Mouse (Mus musculus) megakaryocyte, embryonic 14.5 days (primary cell): Measurements from ENCODE around the gene Jmjd6.

ENCODE experiments used
- FLI1 ChIP-seq: IDR thresholded peaks from 2 replicates; pipeline ENCODE4 v1.6.1; 2012; ENCODE audit warnings: low read length, inconsistent platforms, mixed read lengths
- GATA1 ChIP-seq: IDR thresholded peaks from 3 replicates; pipeline ENCODE4 v1.6.1; 2012; ENCODE audit warnings: mixed read lengths, low read length, inconsistent platforms, borderline replicate concordance

DNA sequence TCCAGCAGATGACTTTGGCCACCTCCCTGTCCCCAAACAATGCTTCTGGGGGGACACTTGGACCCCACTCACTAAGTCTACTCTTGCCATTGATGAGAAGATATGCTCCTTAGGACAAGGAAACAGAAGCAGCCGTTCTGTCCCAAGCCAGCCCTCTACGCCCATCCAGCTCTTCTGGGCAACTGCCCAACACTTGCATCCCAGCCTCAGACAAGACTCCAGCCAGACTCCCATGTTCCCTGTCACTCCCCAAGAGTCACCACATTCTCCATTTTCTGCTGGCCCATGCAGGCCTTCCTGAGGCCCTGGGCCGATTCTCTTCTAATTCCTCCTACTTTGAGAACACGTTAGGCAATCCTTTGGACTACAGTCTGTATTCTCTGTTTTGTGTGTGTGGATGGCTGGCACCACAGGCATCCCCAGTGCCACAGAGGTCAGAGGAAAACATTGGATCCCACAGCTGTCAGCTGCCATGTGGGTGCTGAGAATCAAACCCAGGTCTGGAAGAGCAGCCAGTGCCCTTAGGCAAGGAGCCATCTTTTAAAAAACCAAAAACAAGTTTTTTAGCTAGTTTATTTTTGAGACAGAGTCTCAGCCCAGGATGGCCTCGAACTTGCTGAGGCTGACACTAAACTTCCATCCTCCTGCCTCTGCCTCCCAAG lies 23.2 kb downstream of the Jmjd6 start:
- TF ChIP-seq GATA1 (no peak), FLI1 (no peak)
